Mouse (Mus musculus) 416B (cell line): ENCODE measurements around the gene Commd7.
A peak's percentile ranks its signal among the peaks of the same experiment; 100 is the strongest.
"Not testable (repeated sequence)": the region's sequence is repeated elsewhere in the genome, so short reads cannot be mapped to it uniquely, and the experiment has no call there.

Experiments
- DNase-seq: peaks from one replicate; pipeline ENCODE4 v3.0.0; 2011; ENCODE audit warnings: low read depth

Commd7 gene

DNA sequence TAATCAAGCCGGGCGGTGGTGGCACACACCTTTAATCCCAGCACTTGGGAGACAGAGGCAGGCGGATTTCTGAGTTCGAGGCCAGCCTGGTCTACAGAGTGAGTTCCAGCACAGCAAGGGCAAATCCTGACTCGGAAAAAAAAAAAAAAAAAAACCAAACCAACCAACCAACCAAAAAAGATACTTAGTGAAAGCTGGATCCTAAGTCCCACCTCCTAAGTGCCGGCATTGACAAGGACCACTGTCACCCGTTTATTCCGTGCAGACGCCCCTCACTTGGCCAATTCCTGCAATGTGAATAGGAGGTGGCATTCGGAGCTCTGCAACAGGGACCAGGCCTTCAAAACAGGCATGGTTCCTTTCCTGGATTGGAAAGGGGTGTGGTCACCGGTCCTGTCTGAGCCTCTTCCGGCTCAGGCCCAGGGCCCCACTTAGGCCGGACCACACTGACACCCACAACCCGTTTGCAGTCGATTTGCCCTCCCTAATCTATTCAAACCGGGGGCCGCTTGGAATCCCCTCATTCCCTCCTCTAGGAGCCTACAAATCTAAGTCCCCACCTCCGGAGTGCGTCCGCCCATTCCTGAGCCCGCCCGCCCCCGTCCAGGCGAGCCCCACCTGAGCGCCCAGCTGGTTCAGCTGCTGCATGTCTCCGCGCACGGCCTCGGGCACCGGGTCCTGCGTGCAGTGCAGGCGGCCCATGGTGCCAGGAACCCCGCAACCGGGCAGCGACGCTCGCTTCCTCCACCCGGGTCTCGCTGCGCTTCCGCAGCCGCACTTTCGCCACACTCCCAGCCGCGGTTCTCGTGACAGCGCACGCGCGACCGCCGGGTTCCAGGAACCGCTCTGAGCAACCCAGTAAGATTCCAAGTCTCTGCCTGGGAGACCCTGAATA lies at the start of gene Commd7:
Commd7 (minus strand) TSS at position 806 of the 895 bp plus-strand sequence.
- DNase-seq, result peak; percentile 87

DNA sequence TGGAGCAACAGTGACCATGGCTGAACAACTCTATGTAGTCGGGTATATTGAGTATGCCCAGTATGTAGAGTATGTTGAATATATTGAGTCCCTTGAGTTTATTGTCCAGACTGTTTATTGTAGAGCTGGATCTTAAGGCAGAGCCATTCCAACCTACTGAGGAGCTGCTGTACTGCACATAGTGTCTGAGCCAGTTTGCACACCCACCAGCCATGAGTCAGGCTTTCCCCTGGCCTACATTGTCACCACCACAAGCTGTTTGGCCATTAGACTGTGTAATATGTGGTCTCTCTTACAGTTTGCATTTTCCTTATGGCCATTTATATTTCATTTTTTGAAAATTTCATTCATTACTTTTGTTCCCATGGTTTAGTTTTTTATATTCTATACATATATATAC lies 47.4 kb upstream of the Commd7 start:
- peak; percentile 53 for DNase-seq

DNA sequence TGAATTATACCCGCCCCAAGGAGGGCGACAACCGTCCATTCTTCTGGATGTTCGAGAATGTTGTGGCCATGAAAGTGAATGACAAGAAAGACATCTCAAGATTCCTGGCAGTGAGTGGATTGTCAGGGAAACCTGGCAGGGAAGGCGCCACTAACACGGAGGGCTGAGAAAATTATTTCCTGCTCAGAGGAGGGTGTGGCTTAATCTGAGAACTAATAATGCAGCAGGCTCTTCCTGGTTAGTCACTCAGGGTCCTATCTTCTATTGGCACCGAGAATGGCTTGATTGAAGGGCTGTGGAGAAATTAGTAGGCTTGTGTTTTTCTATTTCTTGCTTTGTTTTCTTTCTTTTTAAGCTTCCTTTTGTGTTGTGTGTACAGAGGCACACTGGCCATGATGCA lies 45.0 kb upstream of the Commd7 start:
- DNase-seq, result no peak

DNA sequence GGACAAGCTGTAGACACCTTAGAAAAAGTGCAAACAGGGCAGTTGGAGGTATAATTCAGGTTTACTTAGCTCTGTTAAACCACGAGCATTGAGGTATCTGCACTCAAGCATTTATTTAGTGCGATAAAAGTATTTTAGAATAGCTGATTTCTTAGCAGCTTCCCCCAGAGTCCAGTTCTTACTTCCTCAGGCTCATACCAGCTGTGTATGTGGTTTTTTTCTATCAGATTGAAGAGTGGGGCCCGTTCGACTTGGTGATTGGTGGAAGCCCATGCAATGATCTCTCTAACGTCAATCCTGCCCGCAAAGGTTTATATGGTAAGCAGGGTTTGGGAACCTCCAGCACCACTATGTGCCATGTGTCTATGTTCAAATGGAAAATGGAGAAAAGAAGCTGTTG lies 44.4 kb upstream of the Commd7 start:
- no peak for DNase-seq

DNA sequence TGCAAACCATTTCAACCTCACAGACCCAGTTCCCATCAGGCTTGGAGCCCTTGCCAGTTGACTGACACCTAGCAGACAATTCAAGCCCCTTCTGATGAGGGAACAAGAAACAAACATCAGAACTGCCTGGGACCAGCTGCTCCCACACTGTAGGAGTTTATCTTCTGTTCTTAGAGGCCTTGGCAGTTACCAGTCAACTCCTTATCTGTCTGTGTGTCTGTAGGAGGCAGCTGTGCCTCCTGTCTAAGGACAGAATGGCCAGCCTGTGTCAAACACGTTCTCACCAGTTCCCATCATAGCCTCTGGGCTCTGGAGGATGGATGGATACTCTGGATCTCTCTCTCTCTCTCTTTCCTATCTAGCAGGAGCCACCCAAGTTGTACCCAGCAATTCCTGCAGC lies 42.8 kb upstream of the Commd7 start:
- not testable (repeated sequence) for DNase-seq

DNA sequence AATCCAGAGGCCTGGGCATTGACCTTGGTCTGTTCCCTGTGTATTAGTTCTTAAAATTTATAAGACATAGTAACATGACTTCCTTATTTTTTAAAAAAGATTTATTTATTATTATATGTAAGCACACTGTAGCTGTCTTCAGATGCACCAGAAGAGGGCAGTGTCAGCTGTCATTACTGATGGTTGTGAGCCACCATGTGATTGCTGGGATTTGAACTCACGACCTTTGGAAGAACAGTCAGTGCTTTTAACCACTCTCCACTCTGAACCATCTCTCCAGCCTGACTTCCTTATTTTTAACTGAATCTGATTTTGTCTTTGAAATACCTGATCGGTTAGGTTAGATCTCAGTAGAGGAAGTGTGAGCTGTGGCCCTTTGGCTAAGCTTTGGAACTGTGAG lies 40.0 kb upstream of the Commd7 start:
- DNase-seq, result peak; percentile 29

DNA sequence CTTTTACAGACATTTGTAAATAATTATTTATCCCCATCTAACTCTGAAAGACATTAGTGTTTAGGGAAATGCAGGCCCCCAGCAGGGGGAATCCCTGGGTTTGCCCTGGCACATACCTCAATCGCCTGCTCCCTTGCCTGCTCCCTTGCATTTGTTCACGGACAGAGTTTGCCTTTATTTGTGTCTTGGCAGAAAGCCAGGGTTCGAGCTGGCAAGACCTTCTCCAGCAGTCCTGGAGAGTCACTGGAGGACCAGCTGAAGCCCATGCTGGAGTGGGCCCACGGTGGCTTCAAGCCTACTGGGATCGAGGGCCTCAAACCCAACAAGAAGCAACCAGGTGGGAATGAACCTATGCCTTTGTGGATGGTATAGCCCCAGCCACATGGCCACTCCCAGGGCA lies 37.5 kb upstream of the Commd7 start:
- no peak for DNase-seq

DNA sequence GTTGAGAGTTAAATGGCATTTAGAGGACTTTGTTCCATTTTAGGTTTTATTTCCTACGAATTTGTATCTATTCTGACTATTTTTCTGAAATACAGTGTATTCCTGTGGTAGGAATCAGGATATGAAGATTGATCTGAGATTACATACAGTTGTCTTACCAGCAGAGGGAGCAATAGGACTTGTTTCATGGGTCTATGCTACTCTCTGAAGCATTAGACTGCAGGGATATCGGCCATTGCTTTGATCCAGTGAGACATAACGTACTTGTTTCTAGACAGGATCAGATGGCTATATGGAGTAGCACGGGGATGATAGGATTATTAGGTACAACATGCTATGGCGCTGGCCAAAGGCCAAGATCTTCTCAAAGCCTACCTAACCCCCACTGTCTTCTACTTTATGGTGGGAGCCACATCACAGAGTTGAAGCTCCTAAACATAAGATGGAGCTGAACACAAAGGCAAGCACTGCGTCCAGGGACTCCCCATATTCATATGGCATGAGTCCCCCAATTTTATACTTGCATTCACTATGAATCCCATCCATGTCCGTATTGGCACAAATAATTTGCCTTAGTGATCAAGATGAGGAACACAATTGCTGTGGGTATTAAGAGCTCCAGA lies 36.3 kb upstream of the Commd7 start:
- peak; percentile 78 for DNase-seq

DNA sequence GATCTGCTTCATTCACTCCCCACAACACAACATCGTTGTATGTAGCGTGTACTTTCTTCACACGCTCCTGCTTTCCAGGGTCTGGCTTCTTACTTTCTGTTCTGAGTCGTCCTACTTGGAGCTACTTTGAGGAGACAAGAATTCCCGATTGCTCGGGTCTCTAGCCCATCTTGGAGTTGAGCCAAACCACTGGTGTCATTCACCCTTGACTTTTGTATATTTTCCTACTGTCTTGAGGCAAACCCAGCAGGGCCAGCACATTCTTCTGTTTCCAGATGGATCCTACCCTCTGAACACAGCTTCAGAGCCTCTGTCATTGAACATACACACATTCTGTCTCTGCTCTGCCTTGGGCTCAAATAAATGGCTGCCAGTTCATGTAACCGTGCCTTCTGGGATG lies 32.8 kb upstream of the Commd7 start:
- no peak for DNase-seq

DNA sequence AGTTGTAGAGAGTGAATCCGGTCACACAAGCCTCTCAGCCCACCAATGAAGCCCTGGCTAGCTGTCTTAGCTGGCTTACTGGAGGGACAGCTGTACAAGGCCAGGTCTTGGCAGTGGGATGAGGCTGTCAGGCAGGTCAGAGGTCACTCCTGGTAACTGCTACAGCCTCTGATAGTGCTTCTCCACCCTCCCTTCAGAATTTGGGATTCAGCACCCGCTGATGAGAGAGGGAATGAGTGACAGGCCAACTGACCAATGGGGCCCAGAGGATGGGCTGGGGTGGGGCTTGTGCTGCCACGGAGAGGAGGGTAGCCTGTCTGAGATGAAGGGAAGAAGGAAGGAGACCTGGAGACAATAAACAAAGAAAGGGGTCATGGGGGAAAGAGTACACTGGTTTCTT lies 28.0 kb upstream of the Commd7 start:
- no peak for DNase-seq

DNA sequence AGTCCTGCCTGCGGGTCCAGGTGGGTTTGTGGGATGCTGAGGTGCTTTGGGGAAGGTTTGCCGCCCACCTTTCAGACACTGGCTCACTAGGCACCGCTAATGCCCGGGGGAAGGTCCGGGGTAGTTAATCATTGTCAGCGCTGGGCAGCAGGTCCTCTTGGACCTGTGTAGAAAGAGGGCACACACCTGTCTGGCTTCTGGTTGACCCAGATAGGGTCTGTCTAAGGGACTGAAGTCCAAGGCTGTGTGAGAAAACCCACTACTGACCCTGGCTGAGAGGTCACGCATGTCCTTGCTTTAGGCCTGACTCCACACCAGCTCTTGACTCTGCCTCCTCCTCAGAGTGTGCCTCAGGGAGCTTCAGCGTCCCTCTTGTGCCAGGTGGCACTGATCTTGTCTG lies 25.1 kb upstream of the Commd7 start:
- DNase-seq, result not testable (repeated sequence)

DNA sequence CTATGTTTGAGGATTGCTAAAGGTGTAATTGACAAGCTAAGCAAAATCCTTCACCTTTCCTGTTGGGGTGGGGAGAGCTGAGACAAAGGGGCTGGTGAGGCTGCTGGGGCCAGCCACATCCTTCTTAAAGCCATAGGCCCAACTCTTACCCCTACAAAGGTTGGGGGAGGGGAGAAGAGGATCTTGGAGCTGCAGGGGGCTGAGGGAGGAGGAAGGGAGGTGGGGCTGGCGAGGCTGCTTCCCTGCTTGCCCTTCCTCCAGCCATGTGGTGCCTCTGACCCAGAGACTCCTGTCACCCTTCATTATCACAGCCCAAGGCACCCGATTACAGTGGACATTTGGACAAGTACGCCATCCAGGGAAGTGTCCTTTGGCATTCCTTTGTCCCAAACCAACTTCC lies 19.1 kb upstream of the Commd7 start:
- no peak for DNase-seq

DNA sequence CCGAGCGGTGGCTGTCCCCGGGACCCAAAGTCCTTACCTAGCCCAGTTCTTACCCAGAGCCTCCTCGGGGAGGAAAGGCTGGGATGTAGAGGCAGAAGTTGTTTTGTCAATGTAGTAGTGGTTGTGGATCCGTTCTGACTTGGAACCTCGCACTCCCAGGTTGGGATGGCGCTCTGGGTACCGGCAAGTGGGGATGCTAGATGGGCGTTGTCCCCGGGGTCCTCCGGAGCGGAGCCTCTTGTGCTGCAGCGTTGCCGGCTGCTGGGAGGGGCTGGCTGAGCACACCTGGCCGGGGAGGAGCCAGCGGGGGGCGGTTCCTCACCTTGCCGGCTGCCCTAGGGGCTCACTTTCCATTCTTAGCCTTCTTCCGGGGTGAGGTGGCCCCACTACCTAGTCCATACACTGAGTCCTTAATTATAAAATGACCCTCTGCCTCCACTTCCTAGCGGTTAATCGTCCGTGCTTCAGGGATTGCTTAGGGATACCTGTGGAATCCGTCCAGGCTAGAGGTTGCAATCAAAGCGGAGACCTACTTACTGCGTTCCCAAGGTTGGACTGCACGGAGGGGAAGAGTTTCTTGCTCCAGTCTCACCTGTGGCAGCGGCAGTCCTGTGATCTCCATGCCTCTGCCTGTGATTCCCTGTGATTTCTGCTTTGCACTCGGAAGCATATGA lies 17.6 kb upstream of the Commd7 start:
- peak; percentile 22 for DNase-seq

DNA sequence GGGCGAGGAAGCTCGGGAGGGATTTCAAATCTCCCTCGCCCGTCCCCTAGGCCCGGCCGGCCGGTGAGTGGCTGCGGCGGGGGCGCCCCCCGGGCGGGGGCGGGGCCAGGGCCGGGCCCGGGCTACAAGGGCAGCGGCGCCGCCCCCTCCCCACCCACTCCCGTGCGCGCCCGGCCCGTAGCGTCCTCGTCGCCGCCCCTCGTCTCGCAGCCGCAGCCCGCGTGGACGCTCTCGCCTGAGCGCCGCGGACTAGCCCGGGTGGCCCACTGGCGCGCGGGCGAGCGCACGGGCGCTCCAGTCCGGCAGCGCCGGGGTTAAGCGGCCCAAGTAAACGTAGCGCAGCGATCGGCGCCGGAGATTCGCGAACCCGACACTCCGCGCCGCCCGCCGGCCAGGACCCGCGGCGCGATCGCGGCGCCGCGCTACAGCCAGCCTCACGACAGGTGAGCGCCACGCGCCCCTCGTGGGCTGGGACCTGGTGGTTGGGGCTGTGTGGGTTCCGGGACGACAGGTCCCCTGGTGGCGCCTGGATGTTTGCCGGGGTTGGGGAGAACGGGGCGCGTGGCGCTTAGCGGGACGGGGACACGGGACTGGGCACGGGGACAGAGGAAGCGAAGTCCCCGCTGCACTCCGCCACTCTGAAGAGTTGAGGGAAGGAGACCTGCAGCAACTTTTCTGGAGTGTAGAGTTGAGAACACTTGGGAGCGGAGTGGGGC lies 16.9 kb upstream of the Commd7 start, which contains the start of gene Dnmt3b:
Dnmt3b (plus strand) TSS at position 153 of the 716 bp plus-strand sequence.
- no peak for DNase-seq

DNA sequence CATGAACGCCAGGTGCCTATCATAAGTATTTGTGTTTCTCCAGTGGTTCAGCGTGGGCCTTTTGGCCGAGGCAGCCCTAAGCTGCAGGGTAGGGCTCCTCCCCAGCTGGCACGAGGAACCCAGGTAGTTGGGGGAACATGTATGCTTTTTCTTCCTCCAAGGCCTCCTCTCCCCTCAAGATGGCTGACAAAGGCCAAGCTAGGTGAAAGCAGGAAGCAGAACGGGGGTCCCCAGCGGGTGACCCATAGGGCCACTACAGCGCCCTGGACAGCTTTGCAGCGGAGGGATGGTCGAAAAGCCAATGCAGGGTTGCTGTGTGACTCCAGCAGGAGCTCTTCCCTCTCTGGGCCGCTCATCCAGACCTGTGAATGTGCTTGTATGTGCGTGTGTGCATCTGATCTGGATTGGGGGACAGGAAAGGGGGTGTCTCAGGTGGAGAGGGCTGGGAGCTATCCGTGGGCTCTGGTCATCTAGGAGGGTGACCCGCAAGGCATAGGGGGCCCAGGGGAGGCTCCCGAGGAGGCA lies 16.3 kb upstream of the Commd7 start:
- DNase-seq, result peak; percentile 49

DNA sequence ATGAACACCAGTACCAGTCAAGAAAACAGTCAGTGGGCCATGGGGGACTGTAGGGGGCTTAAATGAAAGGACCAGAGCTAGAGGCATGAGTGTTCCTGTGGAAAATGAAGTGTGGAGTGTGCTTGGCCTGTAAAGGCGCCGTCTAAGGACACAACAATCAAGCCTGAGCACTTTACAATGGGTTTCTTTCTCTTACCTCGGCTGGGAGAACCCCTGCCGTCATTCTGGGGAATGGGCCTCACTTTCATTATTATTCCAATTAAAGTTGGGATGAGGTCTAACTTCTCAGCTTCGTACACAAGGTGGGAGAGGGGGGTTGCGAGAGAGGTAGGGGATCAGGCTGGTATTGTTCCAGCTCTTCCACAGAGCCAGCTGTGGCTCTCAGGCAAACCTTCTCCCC lies 10.4 kb upstream of the Commd7 start:
- no peak for DNase-seq

DNA sequence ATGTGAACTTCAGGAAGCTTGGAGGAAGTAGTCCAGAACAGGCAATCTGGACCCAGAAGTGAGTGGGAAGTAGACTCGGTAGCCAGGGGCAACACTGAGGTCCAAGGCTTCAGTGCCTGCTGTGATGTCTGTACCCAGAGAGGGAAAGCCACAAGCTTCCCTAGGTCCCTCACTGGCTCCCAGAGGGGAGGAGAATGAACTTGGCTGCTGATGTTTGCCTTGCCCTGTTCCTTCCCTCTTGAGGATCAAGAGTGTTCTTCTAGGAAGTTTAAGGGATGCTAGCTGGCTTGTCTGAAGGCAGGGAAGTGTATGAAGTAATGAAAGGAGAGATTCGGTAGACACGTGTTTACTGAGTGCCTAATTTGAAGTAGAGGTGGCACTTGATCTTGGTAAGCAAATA lies 9.9 kb upstream of the Commd7 start:
- no peak for DNase-seq

DNA sequence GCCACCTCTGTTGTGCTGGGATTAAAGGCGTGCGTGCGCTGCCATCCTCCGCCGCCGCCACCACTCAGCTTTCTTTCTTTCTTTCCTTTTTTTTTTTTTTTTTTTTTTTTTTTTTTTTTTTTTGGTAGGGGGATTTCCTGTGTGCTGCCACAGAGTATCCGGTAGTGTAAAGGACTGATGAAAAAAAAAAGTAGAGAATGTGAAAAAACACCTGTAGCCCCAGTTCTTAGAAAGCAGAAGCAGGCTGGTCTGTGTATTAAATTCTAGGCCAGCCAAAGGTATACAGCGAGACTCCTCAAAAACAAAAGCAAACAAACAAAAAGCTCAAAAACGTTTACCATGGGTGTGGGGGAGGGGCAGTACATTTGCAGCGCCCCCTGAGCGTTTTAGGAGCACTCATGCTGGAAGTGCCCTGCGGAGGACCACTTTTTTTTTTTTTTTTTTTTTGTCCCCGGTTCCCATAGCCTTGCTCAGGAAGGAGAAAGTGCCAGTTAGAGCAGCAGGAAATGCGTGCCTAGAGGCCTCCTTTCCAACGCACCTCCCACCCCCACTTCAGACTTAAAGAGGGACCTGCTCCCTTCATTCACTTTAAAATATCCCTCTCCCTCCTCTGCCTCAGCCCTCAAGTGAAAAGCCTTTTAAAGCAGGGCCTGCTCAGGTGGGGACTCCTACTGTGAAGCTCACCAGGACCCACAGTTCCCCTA lies 6.5 kb upstream of the Commd7 start:
- peak; percentile 21 for DNase-seq

DNA sequence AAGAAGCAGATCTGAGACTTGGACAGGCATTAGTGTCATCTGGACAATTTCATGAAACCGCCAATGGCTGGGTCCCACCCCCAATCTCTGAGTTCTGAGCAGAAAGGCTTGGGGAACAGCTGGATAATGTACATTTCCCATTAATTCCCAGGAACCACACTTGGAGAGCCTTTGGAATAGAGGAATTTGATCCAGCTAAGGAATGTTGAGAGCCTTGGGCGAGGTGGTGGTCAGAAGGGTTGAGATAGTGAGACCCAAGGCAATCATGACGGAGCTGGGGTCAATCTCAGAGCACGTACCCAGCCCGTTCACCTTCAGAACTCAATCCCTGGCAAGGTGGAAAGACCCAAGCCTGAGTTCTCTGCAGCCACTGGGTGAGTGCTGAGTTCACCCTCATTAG lies 678 bp upstream of the Commd7 start:
- no peak for DNase-seq

DNA sequence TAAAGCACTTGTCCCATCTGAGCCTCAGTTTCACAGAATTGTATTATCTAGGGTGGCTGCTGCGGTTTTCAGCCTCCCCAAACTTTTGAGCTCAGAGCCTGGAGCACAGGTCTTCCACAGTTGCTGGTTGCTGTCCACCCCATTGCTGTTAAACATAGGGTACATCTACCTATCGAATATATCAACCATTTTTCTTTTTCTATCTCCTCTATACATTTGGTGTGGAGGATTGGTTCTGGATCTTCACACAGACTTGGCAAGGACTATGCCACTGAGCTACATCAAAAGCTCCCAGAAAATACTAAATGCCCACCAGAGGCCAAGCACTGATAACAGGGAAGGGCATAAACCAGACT lies 268 bp upstream of the Commd7 start:
- DNase-seq, result no peak

DNA sequence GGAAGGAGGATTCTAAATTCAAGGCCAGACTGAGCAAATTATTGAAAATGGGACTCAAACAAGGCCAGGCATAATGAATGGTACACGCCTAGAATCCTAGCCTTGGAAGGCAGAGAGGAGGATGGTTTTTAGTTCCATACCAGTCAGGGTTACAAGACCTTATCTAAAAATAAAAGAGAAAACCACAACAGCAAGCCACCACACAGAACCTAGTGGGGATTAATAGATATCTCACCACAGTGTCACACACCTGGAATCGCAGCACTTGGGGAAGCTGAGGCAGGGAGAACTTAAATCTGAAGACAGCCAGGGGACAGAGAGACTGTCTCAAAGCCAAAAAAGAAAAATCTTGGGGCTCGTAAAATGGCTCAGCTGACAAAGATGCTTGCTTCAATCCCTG lies 1.6 kb downstream of the Commd7 start:
- peak; percentile 33 for DNase-seq

DNA sequence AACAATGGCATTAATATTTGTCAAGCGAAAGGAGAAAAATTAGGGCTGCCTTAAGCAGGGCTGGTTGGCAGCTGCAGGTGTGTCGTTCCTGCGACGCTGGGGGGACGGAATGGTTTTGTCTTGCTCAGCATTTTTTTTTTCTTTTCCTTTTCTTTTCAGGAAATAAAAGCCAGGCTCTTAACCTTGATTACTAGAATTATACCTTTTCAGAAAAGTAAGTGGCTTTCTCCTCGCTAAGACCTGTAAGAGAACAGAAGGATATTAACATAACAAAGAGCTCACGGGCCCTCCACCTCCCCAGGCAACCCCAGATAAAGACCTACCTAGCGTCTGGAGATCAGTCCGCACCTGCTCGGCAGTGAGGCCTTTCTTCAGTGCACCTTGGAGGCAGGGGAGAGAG lies 10.1 kb downstream of the Commd7 start:
- DNase-seq, result no peak
